Mouse (Mus musculus): ENCODE measurements around the gene Rnf144b.

The Rnf144b gene

GRCm38 (mm10) chr13:47124986-47125385 is 2.5 kb downstream of the Rnf144b start:
- no peak for DNase-seq (ENCODE audit: low read depth, low spot score)

GRCm38 (mm10) chr13:47125595-47125994 is 3.1 kb downstream of the Rnf144b start:
- DNase-seq (ENCODE audit: low read depth, low spot score) = no peak

GRCm38 (mm10) chr13:47129090-47129489 is 6.6 kb downstream of the Rnf144b start:
- no peak for DNase-seq (ENCODE audit: low read depth, low spot score)

- no peak for DNase-seq (ENCODE audit: low read depth, low spot score)
Measured at GRCm38 (mm10) chr13:47133058-47133457, 10.6 kb downstream of the Rnf144b start.

GRCm38 (mm10) chr13:47134836-47135235 is 12.4 kb downstream of the Rnf144b start:
- no peak for DNase-seq (ENCODE audit: low read depth, low spot score)

- DNase-seq (ENCODE audit: low read depth, low spot score) = no peak
Measured at GRCm38 (mm10) chr13:47135741-47136140, 13.3 kb downstream of the Rnf144b start.

GRCm38 (mm10) chr13:47142764-47143163 is 20.3 kb downstream of the Rnf144b start:
- DNase-seq (ENCODE audit: low read depth, low spot score) = no peak

GRCm38 (mm10) chr13:47145939-47146338 is 23.5 kb downstream of the Rnf144b start:
- peak; percentile 33 for DNase-seq (ENCODE audit: low read depth, low spot score)

GRCm38 (mm10) chr13:47146388-47146787 is 23.9 kb downstream of the Rnf144b start:
- DNase-seq (ENCODE audit: low read depth, low spot score) = no peak

- no peak for DNase-seq (ENCODE audit: low read depth, low spot score)
Measured at GRCm38 (mm10) chr13:47148573-47148972, 26.1 kb downstream of the Rnf144b start.

- DNase-seq (ENCODE audit: low read depth, low spot score) = no peak
Measured at GRCm38 (mm10) chr13:47149993-47150392, 27.5 kb downstream of the Rnf144b start.

- DNase-seq (ENCODE audit: low read depth, low spot score) = no peak
Measured at GRCm38 (mm10) chr13:47151060-47151459, 28.6 kb downstream of the Rnf144b start.

GRCm38 (mm10) chr13:47152390-47152789 is 29.9 kb downstream of the Rnf144b start:
- peak; percentile 80 for DNase-seq (ENCODE audit: low read depth, low spot score)

GRCm38 (mm10) chr13:47153206-47153605 is 30.8 kb downstream of the Rnf144b start:
- DNase-seq (ENCODE audit: low read depth, low spot score) = no peak

- no peak for DNase-seq (ENCODE audit: low read depth, low spot score)
Measured at GRCm38 (mm10) chr13:47154866-47155265, 32.4 kb downstream of the Rnf144b start.

GRCm38 (mm10) chr13:47156841-47157240 is 34.4 kb downstream of the Rnf144b start:
- no peak for DNase-seq (ENCODE audit: low read depth, low spot score)

- no peak for DNase-seq (ENCODE audit: low read depth, low spot score)
Measured at GRCm38 (mm10) chr13:47162001-47162400, 39.5 kb downstream of the Rnf144b start.

GRCm38 (mm10) chr13:47164732-47165131 is 42.3 kb downstream of the Rnf144b start:
- DNase-seq (ENCODE audit: low read depth, low spot score) = no peak

GRCm38 (mm10) chr13:47165261-47165660 is 42.8 kb downstream of the Rnf144b start:
- DNase-seq (ENCODE audit: low read depth, low spot score) = no peak

- DNase-seq (ENCODE audit: low read depth, low spot score) = no peak
Measured at GRCm38 (mm10) chr13:47168484-47168883, 46.0 kb downstream of the Rnf144b start.

GRCm38 (mm10) chr13:47170026-47170425 is 47.6 kb downstream of the Rnf144b start:
- DNase-seq (ENCODE audit: low read depth, low spot score) = no peak

- no peak for DNase-seq (ENCODE audit: low read depth, low spot score)
Measured at GRCm38 (mm10) chr13:47170811-47171555, 48.5 kb downstream of the Rnf144b start.

GRCm38 (mm10) chr13:47172891-47173290 is 50.4 kb downstream of the Rnf144b start:
- no peak for DNase-seq (ENCODE audit: low read depth, low spot score)

GRCm38 (mm10) chr13:47178182-47178581 is 55.7 kb downstream of the Rnf144b start:
- no peak for DNase-seq (ENCODE audit: low read depth, low spot score)
